Mouse (Mus musculus): Measurements from ENCODE around the gene Gzmb.
"Not testable (repeated sequence)": the region's sequence is repeated elsewhere in the genome, so short reads cannot be mapped to it uniquely, and the experiment has no call there.

GRCm38 (mm10) chr14:56276096-56276495 lies 14.0 kb upstream of the Gzmb start:
- TF ChIP-seq ZNF384 (IDR thresholded peaks at IDR 0.05; ENCODE audit: low read depth, low read length); MAFK (IDR thresholded peaks at IDR 0.05; ENCODE audit: insufficient read depth, low read depth, low read length); HCFC1 (IDR thresholded peaks at IDR 0.05; ENCODE audit: borderline replicate concordance, insufficient read depth, low read length); ZC3H11A (IDR thresholded peaks at IDR 0.05; ENCODE audit: borderline replicate concordance, low read depth, low read length): not testable (repeated sequence)
